Mouse (Mus musculus): ENCODE measurements around the gene Phf23.
"Not testable (repeated sequence)": the region's sequence is repeated elsewhere in the genome, so short reads cannot be mapped to it uniquely, and the experiment has no call there.

The Phf23 gene

DNA sequence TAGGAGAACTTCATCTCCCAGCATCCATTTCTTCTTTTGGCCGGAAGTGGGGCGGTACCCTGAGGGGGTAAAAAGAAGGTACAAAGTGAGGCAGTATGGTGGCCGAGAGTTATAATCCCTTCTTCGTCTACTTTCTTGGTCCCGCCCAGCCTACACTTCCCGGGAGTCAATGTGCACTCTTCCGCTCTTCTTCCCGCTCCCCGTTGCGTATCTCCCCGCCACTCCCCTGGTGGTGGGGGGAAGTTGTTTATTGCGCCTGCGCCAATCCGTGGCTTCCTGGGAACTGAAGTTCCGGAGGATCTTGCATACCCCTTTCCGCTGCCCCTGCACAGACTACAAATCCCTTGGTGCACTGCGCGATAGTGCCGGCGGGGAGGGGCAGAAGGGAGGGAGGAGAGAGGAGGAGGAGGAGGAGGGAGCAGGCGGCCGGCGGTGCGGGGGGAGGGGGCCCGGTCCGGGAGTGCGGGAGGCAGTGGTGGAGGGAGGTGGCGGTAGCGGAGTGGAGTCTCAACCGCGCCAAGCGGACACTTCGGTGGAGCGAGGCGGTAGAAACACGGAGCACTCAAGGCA, at the start of gene Phf23:
Phf23 (plus strand) TSS at position 387 of the 570 bp plus-strand sequence.
- DNase-seq (ENCODE audit: low read depth, low spot score), result peak; percentile 99

GRCm38 (mm10) chr11:69945997-69946891, 49.3 kb upstream of the Phf23 start:
- no peak for DNase-seq (ENCODE audit: low read depth, low spot score)

- no peak for DNase-seq (ENCODE audit: low read depth, low spot score)
These were observed 48.1 kb upstream of the Phf23 start for GRCm38 (mm10) chr11:69947337-69948065.

DNA sequence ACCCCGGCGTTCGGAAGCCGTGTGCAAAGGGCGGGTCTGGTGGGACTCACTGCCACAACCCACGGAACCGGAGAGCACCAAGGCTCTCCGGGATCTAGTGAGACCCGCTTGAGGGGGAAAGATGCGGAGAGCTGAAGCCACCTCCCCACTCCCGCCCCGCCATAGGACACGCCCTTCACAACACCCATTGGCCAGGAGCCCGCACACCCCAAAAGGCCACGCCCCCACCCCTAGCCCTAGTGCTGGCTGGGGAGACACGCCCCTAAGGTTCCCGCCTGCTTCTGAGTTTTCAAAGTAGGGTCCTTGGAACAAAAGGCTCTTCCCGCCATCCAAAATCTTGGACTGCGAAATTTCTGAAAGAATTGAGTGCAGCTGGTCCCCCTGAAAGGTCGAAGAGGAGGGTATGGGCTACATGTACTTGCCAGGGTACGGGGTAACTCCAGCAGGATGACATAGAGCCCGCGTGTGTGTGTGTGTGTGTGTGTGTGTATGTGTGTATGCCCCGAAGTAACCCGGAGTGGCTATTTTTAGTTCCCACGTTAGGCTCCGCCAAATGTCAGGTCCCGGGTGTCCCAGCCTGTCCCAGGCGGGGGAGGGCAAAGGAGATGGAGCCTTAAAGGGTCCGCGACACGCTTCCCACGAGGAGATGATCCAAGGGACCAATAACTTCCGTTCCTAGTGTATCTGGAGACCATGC, 47.4 kb upstream of the Phf23 start, which contains the start of gene Slc2a4:
Slc2a4 (minus strand) TSS at position 123 of the 697 bp plus-strand sequence.
- peak; percentile 90 for DNase-seq (ENCODE audit: low read depth, low spot score)

- peak; percentile 87 for DNase-seq (ENCODE audit: low read depth, low spot score)
These were observed 46.8 kb upstream of the Phf23 start for GRCm38 (mm10) chr11:69948763-69949150.

DNA sequence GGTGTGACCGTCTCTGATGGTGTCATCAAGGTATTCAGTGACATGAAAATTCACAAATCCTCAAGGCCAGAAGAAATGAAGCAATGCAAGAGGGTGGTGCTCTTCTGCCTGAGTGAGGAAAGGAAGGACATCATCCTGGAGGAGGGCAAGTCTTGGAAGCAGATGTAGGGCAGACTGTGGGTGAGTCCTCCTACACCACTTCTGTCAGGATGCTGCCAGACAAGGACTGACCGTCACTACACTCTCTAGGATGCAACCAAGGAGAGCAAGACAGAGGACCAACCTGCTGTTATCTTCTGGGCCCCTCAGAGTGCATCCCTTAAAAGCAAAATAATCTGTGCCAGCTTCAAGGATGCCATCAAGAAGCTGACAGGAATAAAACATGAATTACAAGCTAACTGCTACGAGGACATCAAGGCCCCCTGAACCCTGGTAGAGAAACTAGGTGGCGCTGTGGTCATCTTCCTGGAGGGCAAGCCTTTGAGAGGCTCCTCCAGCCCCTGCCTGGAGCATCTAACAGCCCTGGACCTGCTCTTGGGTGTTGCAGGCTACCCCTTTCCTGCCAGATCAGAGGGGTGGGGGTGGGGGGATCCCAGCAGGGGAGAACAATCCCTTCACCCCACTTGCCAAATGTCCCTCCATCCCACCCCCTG, 44.6 kb upstream of the Phf23 start:
- peak; percentile 48 for DNase-seq (ENCODE audit: low read depth, low spot score)

DNA sequence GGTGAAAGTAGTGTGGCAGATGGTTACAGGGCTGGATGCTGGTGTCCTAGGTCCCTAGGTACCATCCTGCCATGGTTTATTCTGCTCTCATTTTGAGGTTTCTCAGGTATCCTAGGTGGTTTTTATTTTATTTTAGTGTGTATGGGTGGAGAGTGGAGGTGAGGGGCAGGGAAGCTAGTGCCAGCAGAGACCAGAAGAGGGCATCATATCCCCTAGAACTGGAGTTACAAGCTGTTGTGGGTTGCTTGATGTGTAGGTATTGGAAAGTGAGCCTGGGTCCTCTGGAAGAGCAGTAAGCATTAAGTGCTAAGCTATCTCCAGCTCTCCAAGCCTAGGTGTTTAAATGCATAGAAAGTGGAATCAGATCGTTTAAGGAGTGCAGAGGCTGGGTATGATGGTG, 43.3 kb upstream of the Phf23 start:
- peak; percentile 31 for DNase-seq (ENCODE audit: low read depth, low spot score)

DNA sequence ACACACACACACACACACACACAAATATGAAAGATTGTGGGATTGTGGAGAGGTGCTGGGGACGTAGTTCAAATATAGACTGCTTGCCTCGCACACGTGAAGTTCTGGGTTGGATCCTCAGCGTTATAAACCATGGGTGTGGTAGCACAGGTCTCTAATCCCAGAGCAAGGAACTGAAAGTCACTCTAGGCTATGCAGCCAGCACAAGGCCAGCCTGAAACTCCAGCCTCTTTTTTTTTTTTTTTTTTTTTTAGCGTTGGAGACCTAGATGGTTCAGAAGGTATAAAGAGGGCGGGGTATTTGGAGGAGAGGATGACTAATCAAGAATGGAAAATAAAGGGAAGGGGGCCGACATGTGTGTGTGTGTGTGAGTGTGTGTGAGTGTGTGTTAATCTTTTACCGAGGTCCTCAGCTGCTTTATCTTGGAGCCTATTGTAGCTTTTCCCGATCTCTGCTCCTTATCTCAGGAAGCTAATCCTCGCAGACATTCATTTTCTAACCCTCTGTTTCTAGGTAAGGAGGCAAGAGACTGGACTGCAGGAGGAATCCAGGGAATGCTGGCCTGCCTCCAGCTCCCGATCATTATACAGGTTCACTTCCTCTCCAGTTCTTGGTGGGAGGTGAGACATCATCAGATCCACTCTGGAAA, 42.2 kb upstream of the Phf23 start:
- DNase-seq (ENCODE audit: low read depth, low spot score), result no peak

DNA sequence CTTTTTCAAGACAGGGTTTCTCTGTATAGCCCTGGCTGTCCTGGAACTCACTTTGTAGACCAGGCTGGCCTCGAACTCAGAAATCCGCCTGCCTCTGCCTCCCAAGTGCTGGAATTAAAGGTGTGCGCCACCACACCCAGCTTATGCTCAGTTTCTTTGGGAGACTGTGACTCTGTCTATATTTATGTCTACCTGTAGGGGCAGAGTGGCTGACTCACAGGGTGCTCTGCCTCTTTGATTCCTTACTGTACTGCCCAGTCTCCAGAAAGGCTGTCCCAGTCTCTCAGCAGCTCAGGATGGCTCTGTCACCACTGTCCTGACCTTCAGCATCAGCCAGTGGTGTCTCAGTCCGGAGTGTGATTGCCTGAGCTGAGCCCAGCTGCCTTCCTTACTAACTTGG, 40.0 kb upstream of the Phf23 start:
- DNase-seq (ENCODE audit: low read depth, low spot score), result not testable (repeated sequence)

DNA sequence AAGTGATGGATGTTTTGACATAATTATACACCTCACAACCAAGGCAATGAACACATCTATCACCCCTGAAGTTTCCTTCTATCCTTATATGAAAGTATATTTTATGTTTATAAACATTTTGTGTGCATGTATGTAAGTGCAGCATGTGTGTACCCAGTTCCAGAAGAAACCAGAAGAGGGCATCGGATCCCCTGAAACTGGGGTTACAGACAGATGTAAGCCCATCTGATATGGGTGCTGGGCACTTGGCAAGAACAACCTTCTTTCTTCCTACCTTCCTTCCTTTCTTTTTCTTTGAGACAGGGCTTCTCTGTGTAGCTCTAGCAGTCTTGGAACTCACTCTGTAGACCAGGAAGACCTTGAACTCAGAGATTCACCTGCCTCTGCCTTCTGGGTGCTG, 39.4 kb upstream of the Phf23 start:
- peak; percentile 53 for DNase-seq (ENCODE audit: low read depth, low spot score)

- peak; percentile 55 for DNase-seq (ENCODE audit: low read depth, low spot score)
These were observed 35.0 kb upstream of the Phf23 start for GRCm38 (mm10) chr11:69960616-69961015.

DNA sequence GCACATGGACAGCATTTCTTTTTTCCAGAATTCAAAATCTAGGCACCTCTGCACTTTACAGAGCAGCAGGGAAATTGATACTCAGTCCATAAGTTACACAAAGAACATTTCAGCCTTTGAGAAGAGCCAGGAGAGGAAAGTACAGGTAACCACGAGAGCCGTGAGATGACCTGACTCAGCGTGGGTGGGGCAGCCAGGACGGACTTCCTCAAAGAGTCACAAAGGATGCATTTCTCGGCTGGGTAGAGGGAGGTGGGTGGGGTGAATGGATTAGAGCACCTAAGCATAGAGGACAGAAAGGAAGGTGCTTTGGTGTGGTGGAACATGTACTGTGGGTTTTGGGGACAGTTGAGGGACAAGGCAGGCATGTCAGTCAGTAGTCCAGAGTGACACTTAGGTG, 33.7 kb upstream of the Phf23 start:
- no peak for DNase-seq (ENCODE audit: low read depth, low spot score)

DNA sequence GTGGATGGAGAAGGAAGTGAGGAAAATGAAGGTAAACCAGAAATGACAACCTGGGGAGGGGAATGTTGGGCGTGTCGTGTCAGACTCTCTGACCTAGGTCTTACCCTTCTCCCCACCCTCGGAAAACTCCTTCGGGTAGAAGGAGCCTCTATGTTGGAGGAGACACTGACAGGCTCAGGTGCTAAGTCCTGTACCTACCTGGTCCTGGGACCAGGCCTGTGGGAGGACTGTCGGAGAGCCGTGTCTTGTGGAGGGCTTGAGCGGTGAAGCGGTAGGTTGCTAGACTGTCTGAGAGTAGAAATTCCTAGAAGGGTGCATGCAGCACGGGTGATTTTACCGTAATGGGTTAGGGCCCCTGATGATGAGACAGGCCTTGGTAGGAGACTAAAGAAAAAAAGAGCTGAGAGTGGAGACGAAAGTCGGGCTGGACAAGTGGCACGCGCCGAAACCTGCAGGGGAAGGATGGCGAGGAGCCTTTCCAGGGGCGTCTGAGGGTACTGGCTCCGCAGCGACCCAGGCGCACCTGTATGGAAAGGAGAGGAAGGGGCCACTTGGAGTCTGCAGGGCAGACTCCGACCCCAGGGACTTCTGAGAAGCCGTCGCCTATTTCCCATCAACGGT, 30.8 kb upstream of the Phf23 start, which contains the start of gene Cldn7:
Cldn7 (plus strand) TSS at position 130 of the 621 bp plus-strand sequence.
- DNase-seq (ENCODE audit: low read depth, low spot score), result no peak

DNA sequence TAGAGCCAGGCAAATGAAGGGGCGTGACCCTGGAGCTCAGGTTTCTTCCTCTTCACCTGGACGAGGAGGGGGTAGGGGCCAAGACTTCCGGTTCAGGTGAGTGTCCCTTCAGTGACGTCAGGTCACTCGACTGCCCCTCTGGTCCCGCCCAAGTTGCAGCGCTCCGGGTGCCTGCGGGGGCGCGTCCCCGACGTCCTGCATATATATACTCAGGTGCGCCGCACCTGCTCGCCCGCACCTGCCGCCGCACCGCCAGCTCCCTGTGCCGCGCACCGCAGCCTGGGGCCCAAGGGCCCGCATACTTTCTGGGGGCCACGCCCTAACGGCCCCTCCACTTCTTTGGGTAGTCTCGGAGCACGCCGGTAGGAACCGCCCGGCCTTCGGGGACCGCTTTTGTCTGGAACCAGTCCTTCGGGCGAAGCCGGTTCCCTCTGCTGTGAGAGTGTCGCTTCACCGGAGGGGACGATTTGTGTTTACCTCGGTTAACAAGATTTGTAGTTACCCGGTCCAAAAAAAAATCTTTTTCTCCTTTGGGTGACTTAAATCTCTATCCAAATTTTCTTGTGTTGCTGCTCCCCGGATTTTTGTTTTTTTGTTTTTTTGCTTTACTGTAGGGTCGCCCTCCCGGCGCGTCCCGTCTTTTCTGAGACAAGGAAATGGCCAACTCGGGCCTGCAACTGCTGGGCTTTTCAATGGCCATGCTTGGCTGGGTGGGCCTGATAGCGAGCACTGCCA, 30.1 kb upstream of the Phf23 start:
- DNase-seq (ENCODE audit: low read depth, low spot score), result no peak

DNA sequence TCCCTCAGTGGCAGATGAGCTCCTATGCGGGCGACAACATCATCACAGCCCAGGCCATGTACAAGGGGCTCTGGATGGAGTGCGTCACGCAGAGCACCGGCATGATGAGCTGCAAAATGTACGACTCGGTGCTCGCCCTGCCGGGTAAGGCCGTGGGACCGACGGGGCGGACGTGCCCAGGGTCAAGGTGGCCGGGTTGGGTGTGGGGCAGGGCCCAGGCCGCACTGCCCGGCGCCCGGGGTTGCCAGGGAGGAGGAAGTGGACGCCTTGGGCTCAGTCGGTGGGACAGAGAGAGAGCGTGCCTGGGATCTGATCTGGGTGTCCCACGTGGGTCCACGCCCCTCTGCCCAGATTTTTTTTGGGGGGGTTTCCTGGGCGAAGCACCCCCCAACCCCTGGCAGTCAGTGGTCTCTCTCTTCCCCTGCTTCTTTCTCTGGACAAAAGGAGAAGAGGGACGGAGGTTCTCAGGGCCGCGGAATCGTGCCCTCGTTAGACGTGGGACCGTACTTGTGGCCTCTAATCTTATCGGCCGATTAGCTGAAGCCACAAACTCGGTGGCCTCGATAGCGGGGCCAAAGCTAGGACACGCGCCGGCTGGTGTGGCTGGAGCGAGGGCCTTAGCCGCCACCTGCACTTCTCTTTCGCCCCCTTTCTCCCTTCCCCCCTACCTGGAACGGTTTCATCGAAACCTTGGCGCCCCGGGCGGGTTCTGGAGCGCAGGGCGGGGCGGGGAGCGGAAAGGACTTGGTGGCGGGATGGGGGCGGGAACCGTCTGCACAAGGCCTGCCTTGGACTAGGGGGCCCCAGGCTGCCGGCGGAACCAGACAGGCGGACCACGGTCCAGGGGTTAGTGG, 29.3 kb upstream of the Phf23 start:
- no peak for DNase-seq (ENCODE audit: low read depth, low spot score)

GRCm38 (mm10) chr11:69966860-69967517, 28.6 kb upstream of the Phf23 start:
- DNase-seq (ENCODE audit: low read depth, low spot score), result no peak

GRCm38 (mm10) chr11:69968793-69969192, 26.8 kb upstream of the Phf23 start:
- no peak for DNase-seq (ENCODE audit: low read depth, low spot score)

GRCm38 (mm10) chr11:69970222-69970621, 25.4 kb upstream of the Phf23 start:
- no peak for DNase-seq (ENCODE audit: low read depth, low spot score)

All from A20 (cell line).